Mouse (Mus musculus) MEL (cell line): ENCODE data around the gene Pfn1. TPM values are rescaled to one million over a fixed set of nuclear protein-coding genes. Genes with fewer than 3 reads are reported as not detected.

ENCODE experiments used
- DNase-seq: peaks from one replicate; pipeline ENCODE4 v3.0.0; 2011; ENCODE audit warnings: low read depth, low spot score
- H3K27ac ChIP-seq: 2 replicates; pipeline ENCODE4 v1.5.1; 2012; ENCODE audit warnings: low read depth, mild to moderate bottlenecking, control low read depth, low read length, moderate library complexity; ENCODE audit not compliant: control insufficient read depth
- H3K27me3 ChIP-seq, 2 experiments: fragments of 150-350 bp in 1 of 2; sonication (generic) in 1 of 2; 2 replicates each; pipeline ENCODE4 v1.6.1; 2012; ENCODE audit warnings: low read length in 2 of 2, mild to moderate bottlenecking in 2 of 2, improper control_type of control experiment in 1 of 2, moderate library complexity in 1 of 2; ENCODE audit not compliant: insufficient read depth in 2 of 2, control insufficient read depth in 1 of 2
- H3K36me3 ChIP-seq, 2 experiments: 2 replicates each; pipeline ENCODE4 v1.6.1; 2012 to 2014; ENCODE audit warnings: low read length in 2 of 2, improper control_type of control experiment in 1 of 2, inconsistent platforms in 1 of 2, mild to moderate bottlenecking in 1 of 2; ENCODE audit not compliant: insufficient read depth in 2 of 2, control insufficient read depth in 1 of 2
- H3K4me1 ChIP-seq, 2 experiments: fragments of 150-350 bp in 1 of 2; sonication (generic) in 1 of 2; 2 replicates each; pipeline ENCODE4 v1.6.1; 2012; ENCODE audit warnings: low read length in 2 of 2, improper control_type of control experiment in 1 of 2, mild to moderate bottlenecking in 1 of 2; ENCODE audit not compliant: insufficient read depth in 2 of 2, control insufficient read depth in 1 of 2
- H3K4me3 ChIP-seq, 2 experiments: fragments of 150-350 bp in 1 of 2; sonication (generic) in 1 of 2; 2 replicates each; pipeline ENCODE4 v1.5.1; 2012; ENCODE audit warnings: low read depth in 2 of 2, low read length in 2 of 2, mild to moderate bottlenecking in 2 of 2, moderate library complexity in 2 of 2, control low read depth in 1 of 2, improper control_type of control experiment in 1 of 2; ENCODE audit not compliant: control insufficient read depth in 1 of 2, insufficient read depth in 1 of 2
- H3K79me2 ChIP-seq: 2 replicates; pipeline ENCODE4 v1.6.1; 2012; ENCODE audit warnings: mild to moderate bottlenecking, low read length, moderate library complexity; ENCODE audit not compliant: control insufficient read depth, poor library complexity, insufficient read depth
- H3K9ac ChIP-seq: 2 replicates; pipeline ENCODE4 v1.6.1; 2012; ENCODE audit warnings: low read depth, mild to moderate bottlenecking, control low read depth, low read length, moderate library complexity; ENCODE audit not compliant: control insufficient read depth, poor library complexity, severe bottlenecking
- H3K9me3 ChIP-seq: fragments of 150-350 bp; sonication (generic); replicated peaks from 2 replicates; pipeline ENCODE4 v1.6.1; 2012; ENCODE audit warnings: mild to moderate bottlenecking, low read length, improper control_type of control experiment, moderate library complexity; ENCODE audit not compliant: insufficient read depth
- BHLHE40 ChIP-seq: IDR thresholded peaks from 2 replicates; pipeline ENCODE4 v1.6.1; 2012; ENCODE audit warnings: low read depth, mild to moderate bottlenecking, inconsistent platforms, low read length, improper control_type of control experiment, borderline replicate concordance
- CHD1 ChIP-seq: IDR thresholded peaks from 2 replicates; pipeline ENCODE4 v1.6.1; 2012; ENCODE audit warnings: low read depth, mild to moderate bottlenecking, inconsistent platforms, low read length, improper control_type of control experiment
- CHD2 ChIP-seq: IDR thresholded peaks from 2 replicates; pipeline ENCODE4 v1.6.1; 2011; ENCODE audit warnings: low read length, improper control_type of control experiment
- CTCF ChIP-seq, 3 experiments: IDR thresholded peaks in 2 of 3; conservative IDR thresholded peaks in 1 of 3; 2 replicates each; pipeline ENCODE4 v1.5.1; 2011 to 2012; ENCODE audit warnings: low read length in 3 of 3, low read depth in 2 of 3, mild to moderate bottlenecking in 2 of 3, improper control_type of control experiment in 1 of 3, inconsistent platforms in 1 of 3, mixed read lengths in 1 of 3, moderate library complexity in 1 of 3; ENCODE audit not compliant: control insufficient read depth in 1 of 3, insufficient read depth in 1 of 3, poor library complexity in 1 of 3, severe bottlenecking in 1 of 3
- E2F4 ChIP-seq: IDR thresholded peaks from 2 replicates; pipeline ENCODE4 v1.6.1; 2011; ENCODE audit warnings: low read depth, low read length, improper control_type of control experiment, borderline replicate concordance
- ELF1 ChIP-seq: IDR thresholded peaks from 2 replicates; pipeline ENCODE4 v1.6.1; 2014; ENCODE audit warnings: low read depth, mild to moderate bottlenecking, inconsistent platforms, low read length, improper control_type of control experiment, moderate library complexity
- EP300 ChIP-seq, 2 experiments: IDR thresholded peaks; 2 replicates each; pipeline ENCODE4 v1.6.1; 2011; ENCODE audit warnings: improper control_type of control experiment in 2 of 2, low read length in 2 of 2, low read depth in 1 of 2, mild to moderate bottlenecking in 1 of 2
- GABPA ChIP-seq: IDR thresholded peaks from 2 replicates; pipeline ENCODE4 v1.6.1; 2012; ENCODE audit warnings: low read depth, mild to moderate bottlenecking, inconsistent platforms, low read length, improper control_type of control experiment, moderate library complexity
- GATA1 ChIP-seq: IDR thresholded peaks from 2 replicates; pipeline ENCODE4 v1.6.1; 2011; ENCODE audit warnings: low read depth, low read length, improper control_type of control experiment
- KAT2A ChIP-seq: conservative IDR thresholded peaks from 2 replicates; pipeline ENCODE4 v1.6.1; 2012; ENCODE audit warnings: low read depth, low read length, improper control_type of control experiment, inconsistent platforms
- MAFK ChIP-seq: IDR thresholded peaks from 2 replicates; pipeline ENCODE4 v1.6.1; 2011; ENCODE audit warnings: low read depth, mild to moderate bottlenecking, low read length, improper control_type of control experiment, borderline replicate concordance
- MAX ChIP-seq: IDR thresholded peaks from 2 replicates; pipeline ENCODE4 v1.6.1; 2011; ENCODE audit warnings: low read length, improper control_type of control experiment
- MAZ ChIP-seq: IDR thresholded peaks from 2 replicates; pipeline ENCODE4 v1.6.1; 2012; ENCODE audit warnings: low read depth, mild to moderate bottlenecking, inconsistent platforms, low read length, improper control_type of control experiment
- MXI1 ChIP-seq: IDR thresholded peaks from 2 replicates; pipeline ENCODE4 v1.6.1; 2011; ENCODE audit warnings: mild to moderate bottlenecking, low read depth, low read length, improper control_type of control experiment
- MYB ChIP-seq: IDR thresholded peaks from 2 replicates; pipeline ENCODE4 v1.6.1; 2011; ENCODE audit warnings: mild to moderate bottlenecking, low read depth, low read length, improper control_type of control experiment
- MYC ChIP-seq: IDR thresholded peaks from 2 replicates; pipeline ENCODE4 v1.6.1; 2011; ENCODE audit warnings: low read depth, mild to moderate bottlenecking, low read length, improper control_type of control experiment, moderate library complexity
- NELFE ChIP-seq: IDR thresholded peaks from 2 replicates; pipeline ENCODE4 v1.6.1; 2011; ENCODE audit warnings: low read depth, low read length, improper control_type of control experiment
- NRF1 ChIP-seq: IDR thresholded peaks from 2 replicates; pipeline ENCODE4 v1.6.1; 2014; ENCODE audit warnings: low read depth, mild to moderate bottlenecking, inconsistent platforms, low read length, improper control_type of control experiment, moderate library complexity; ENCODE audit not compliant: poor library complexity, insufficient read depth, severe bottlenecking
- POLR2A ChIP-seq, 2 experiments: IDR thresholded peaks; 2 replicates each; pipeline ENCODE4 v1.6.1; 2011 to 2012; ENCODE audit warnings: low read length in 2 of 2, mild to moderate bottlenecking in 2 of 2, control low read depth in 1 of 2, improper control_type of control experiment in 1 of 2, low read depth in 1 of 2, moderate library complexity in 1 of 2; ENCODE audit not compliant: control insufficient read depth in 1 of 2, insufficient read depth in 1 of 2, poor library complexity in 1 of 2
- POLR2AphosphoS2 ChIP-seq: IDR thresholded peaks from 2 replicates; pipeline ENCODE4 v1.6.1; 2011; ENCODE audit warnings: low read length, improper control_type of control experiment
- RCOR1 ChIP-seq: IDR thresholded peaks from 2 replicates; pipeline ENCODE4 v1.6.1; 2012; ENCODE audit warnings: low read depth, mild to moderate bottlenecking, inconsistent platforms, low read length, improper control_type of control experiment
- SIN3A ChIP-seq: IDR thresholded peaks from 2 replicates; pipeline ENCODE4 v1.6.1; 2012; ENCODE audit warnings: low read length, improper control_type of control experiment, inconsistent platforms
- TAL1 ChIP-seq: IDR thresholded peaks from 2 replicates; pipeline ENCODE4 v1.6.1; 2012; ENCODE audit warnings: mild to moderate bottlenecking, inconsistent platforms, low read length, moderate library complexity, mixed read lengths
- TBP ChIP-seq: IDR thresholded peaks from 2 replicates; pipeline ENCODE4 v1.8.0; 2011; ENCODE audit warnings: low read depth, low read length, improper control_type of control experiment
- TCF12 ChIP-seq: IDR thresholded peaks from 2 replicates; pipeline ENCODE4 v1.6.1; 2014; ENCODE audit warnings: low read depth, mild to moderate bottlenecking, inconsistent platforms, low read length, improper control_type of control experiment, moderate library complexity
- UBTF ChIP-seq: IDR thresholded peaks from 2 replicates; pipeline ENCODE4 v1.6.1; 2012; ENCODE audit warnings: low read depth, mild to moderate bottlenecking, inconsistent platforms, low read length, improper control_type of control experiment, moderate library complexity, borderline replicate concordance; ENCODE audit not compliant: insufficient read depth
- USF2 ChIP-seq, 2 experiments: IDR thresholded peaks; 2 replicates each; pipeline ENCODE4 v1.6.1; 2011 to 2012; ENCODE audit warnings: improper control_type of control experiment in 2 of 2, low read length in 2 of 2, borderline replicate concordance in 1 of 2, inconsistent platforms in 1 of 2, low read depth in 1 of 2, mild to moderate bottlenecking in 1 of 2; ENCODE audit not compliant: insufficient read depth in 1 of 2
- ZKSCAN1 ChIP-seq: IDR thresholded peaks from 2 replicates; pipeline ENCODE4 v1.6.1; 2012; ENCODE audit warnings: low read depth, mild to moderate bottlenecking, inconsistent platforms, low read length, improper control_type of control experiment, moderate library complexity
- ZMIZ1 ChIP-seq: IDR thresholded peaks from 2 replicates; pipeline ENCODE4 v1.6.1; 2012; ENCODE audit warnings: low read depth, mild to moderate bottlenecking, inconsistent platforms, low read length, improper control_type of control experiment, moderate library complexity
- ZNF384 ChIP-seq: IDR thresholded peaks from 2 replicates; pipeline ENCODE4 v1.6.1; 2012; ENCODE audit warnings: low read depth, mild to moderate bottlenecking, inconsistent platforms, low read length, improper control_type of control experiment
- polyA plus RNA-seq, 2 experiments: library from polyadenylated mRNA; stranded (reverse) in 1 of 2; unstranded in 1 of 2; fragments of >175 nt in 1 of 2; fragments of >200 nt in 1 of 2; gene quantifications; 2 replicates each; pipeline versions ENCODE4 v1.2.1 to v1.2.4; 2012; ENCODE audit warnings: low replicate concordance in 2 of 2, low read depth in 1 of 2; ENCODE audit not compliant: insufficient read length in 2 of 2, insufficient read depth in 1 of 2, missing spikeins in 1 of 2
- total RNA-seq: library from RNA; depleted of rRNA; stranded (reverse); fragments of 300-350 nt; gene quantifications from 2 replicates; pipeline ENCODE4 v1.2.3, GENCODE M21; 2012

Gene Pfn1
- total and polyA plus RNA-seq, 3 experiments: 1,332 to 5,980 (median 2,392) TPM

DNA sequence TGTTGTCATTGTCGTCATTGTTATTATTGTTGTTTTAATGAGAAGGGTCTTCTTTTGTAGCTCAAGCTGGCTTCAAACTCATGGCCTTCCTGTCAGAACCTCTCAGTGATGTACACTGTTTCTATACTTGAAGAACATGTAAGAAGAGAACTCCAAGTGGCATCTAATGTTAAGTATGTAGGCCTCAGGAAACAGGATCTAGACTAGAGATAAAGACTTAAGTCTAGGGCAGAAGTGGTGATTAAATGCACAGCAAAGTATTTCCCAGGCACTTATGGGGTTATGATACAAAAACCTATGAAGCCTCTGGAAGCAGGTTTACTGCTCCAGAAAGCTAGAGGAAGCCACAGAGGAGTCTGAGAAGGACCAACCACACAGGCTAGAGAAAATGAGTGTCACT lies 16.2 kb downstream of the Pfn1 start:
- Histone ChIP-seq H3K27ac (peak overlapping the region; percentile 96), H3K4me1 (peaks cover 14 to 47% of the 10 kb centered on the region in 2 experiments), H3K27me3 (no peaks in the 10 kb centered on the region), H3K9me3 (no peaks in the 10 kb centered on the region), H3K9ac (peak overlapping the region; percentile 52), H3K36me3 (peaks cover 0 to 41% of the 10 kb centered on the region in 2 experiments; a peak in 2 of 4 replicates), H3K79me2 (peaks cover 10% of the 10 kb centered on the region; the same call in 1 of the 2 replicates), H3K4me3 (peak overlapping the region; percentile 4 to 9; a peak in 3 of 4 replicates)
- DNase-seq: no peak
- TF ChIP-seq TCF12: 0 out of 2 replicates have a peak, but pooled peaks have one; percentile 15
- no peak for TF ChIP-seq MAFK
- TF ChIP-seq ZNF384: no peak
- TF ChIP-seq GATA1: peak; percentile 88
- TF ChIP-seq EP300 (IDR thresholded peaks at IDR 0.05; ENCODE audit: low read depth in 1 of 2, low read length in 2 of 2): peak in 1 of 2 experiments; percentile 55; a peak in 2 of 4 replicates
- TF ChIP-seq GABPA: no peak
- TF ChIP-seq TBP: peak; percentile 39; the same call in 1 of the 2 replicates
- no peak for TF ChIP-seq MYB
- TF ChIP-seq TAL1: no peak
- TF ChIP-seq UBTF: no peak
- TF ChIP-seq MAX: no peak
- TF ChIP-seq CHD1: 0 out of 2 replicates have a peak, but pooled peaks have one; percentile 28

DNA sequence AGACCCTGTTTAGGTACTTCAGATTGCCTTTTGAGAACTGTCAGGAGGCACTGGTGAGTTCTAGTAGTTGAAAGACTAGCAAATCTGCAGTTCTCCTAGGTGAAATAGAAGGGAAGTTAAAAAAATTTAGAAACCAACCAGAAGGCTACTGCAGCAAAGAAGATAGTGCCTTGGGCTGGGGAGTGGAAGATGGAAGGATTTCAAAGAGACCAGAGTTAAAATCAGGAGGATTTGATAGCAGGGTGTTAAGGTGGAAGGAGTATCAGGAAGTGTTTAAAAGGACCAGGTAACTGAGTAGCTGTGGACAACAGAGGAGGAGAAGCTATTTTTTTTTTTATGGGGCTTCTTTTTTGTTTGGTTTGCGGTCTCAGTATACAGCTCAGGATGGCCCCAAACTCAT lies 16.7 kb downstream of the Pfn1 start:
- Histone ChIP-seq H3K27me3 (no peaks in the 10 kb centered on the region), H3K4me1 (peaks cover 14 to 47% of the 10 kb centered on the region in 2 experiments), H3K79me2 (peaks cover 10% of the 10 kb centered on the region; the same call in 1 of the 2 replicates), H3K9ac (peak overlapping the region; percentile 52), H3K36me3 (peaks cover 0 to 41% of the 10 kb centered on the region in 2 experiments; a peak in 2 of 4 replicates), H3K4me3 (peak overlapping the region in 1 of 2 experiments; percentile 9; a peak in 1 of 4 replicates), H3K27ac (peak overlapping the region; percentile 96), H3K9me3 (no peaks in the 10 kb centered on the region)
- DNase-seq: peak; percentile 69
- TF ChIP-seq ELF1 (no peak; the same call in 1 of the 2 replicates), GATA1 (peak; percentile 72), MYC (0 out of 2 replicates have a peak, but pooled peaks have one; percentile 28), E2F4 (0 out of 2 replicates have a peak, but pooled peaks have one; percentile 75), MXI1 (peak; percentile 63), RCOR1 (peak; percentile 81), ZKSCAN1 (no peak), KAT2A (no peak), TCF12 (peak; percentile 75), MAFK (no peak), POLR2AphosphoS2 (no peak), MYB (no peak), USF2 (IDR thresholded peaks at IDR 0.05; ENCODE audit: borderline replicate concordance in 1 of 2, insufficient read depth in 1 of 2, low read depth in 1 of 2, low read length in 2 of 2) (no peak), BHLHE40 (no peak), TAL1 (no peak; the same call in 1 of the 2 replicates), NRF1 (no peak), SIN3A (peak; percentile 49; the same call in 1 of the 2 replicates), TBP (no peak), EP300 (IDR thresholded peaks at IDR 0.05; ENCODE audit: low read depth in 1 of 2, low read length in 2 of 2) (peak; percentile 76 to 80), ZNF384 (peak; percentile 85), CTCF (IDR thresholded peaks at IDR 0.05 in 2 of 3, conservative IDR thresholded peaks at IDR 0.05 in 1 of 3; ENCODE audit: control insufficient read depth in 1 of 3, insufficient read depth in 1 of 3, low read depth in 2 of 3, low read length in 3 of 3, poor library complexity in 1 of 3, severe bottlenecking in 1 of 3) (no peak), MAZ (no peak), CHD2 (no peak), POLR2A (IDR thresholded peaks at IDR 0.05; ENCODE audit: control insufficient read depth in 1 of 2, insufficient read depth in 1 of 2, low read depth in 1 of 2, low read length in 2 of 2, poor library complexity in 1 of 2) (no peak), NELFE (peak; percentile 39; the same call in 1 of the 2 replicates), ZMIZ1 (0 out of 2 replicates have a peak, but pooled peaks have one; percentile 46)
